Mouse (Mus musculus) CH12.LX (cell line): Measurements from ENCODE around the gene Spaca1. TPM values are rescaled to one million over a fixed set of nuclear protein-coding genes. Genes with fewer than 3 reads are reported as not detected.

Source experiments
- DNase-seq: peaks from one replicate; pipeline ENCODE4 v3.0.0-alpha.2; 2013; ENCODE audit errors: extremely low read depth
- H3K27ac ChIP-seq: 2 replicates; pipeline ENCODE4 v1.5.1; 2012; ENCODE audit warnings: low read depth, mild to moderate bottlenecking, control low read depth, moderate library complexity; ENCODE audit not compliant: insufficient read depth
- H3K27me3 ChIP-seq: replicated peaks from 2 replicates; pipeline ENCODE3; 2012; ENCODE audit warnings: inconsistent platforms
- H3K36me3 ChIP-seq, 2 experiments: replicated peaks in 1 of 2; 2 replicates each; pipeline versions ENCODE3 to v1.6.1; 2012; ENCODE audit warnings: inconsistent platforms in 1 of 2, low read length in 1 of 2, mild to moderate bottlenecking in 1 of 2, mixed read lengths in 1 of 2, moderate library complexity in 1 of 2; ENCODE audit not compliant: control insufficient read depth in 1 of 2, insufficient read depth in 1 of 2
- H3K4me1 ChIP-seq, 2 experiments: 2 replicates each; pipeline ENCODE4 v1.6.1; 2012; ENCODE audit warnings: inconsistent platforms in 1 of 2, moderate library complexity in 1 of 2; ENCODE audit not compliant: insufficient read depth in 2 of 2, control insufficient read depth in 1 of 2
- H3K4me2 ChIP-seq: 2 replicates; pipeline ENCODE4 v1.6.1; 2012; ENCODE audit warnings: low read depth, mild to moderate bottlenecking, control low read depth; ENCODE audit not compliant: poor library complexity, insufficient read depth, severe bottlenecking
- H3K4me3 ChIP-seq, 3 experiments: fragments of 150-350 bp in 1 of 3; sonication (generic) in 1 of 3; replicated peaks in 1 of 3; 2 replicates each; pipeline versions ENCODE3 to v1.5.1; 2011 to 2012; ENCODE audit warnings: low read depth in 2 of 3, low read length in 2 of 3, mild to moderate bottlenecking in 2 of 3, moderate library complexity in 2 of 3, control low read depth in 1 of 3, improper control_type of control experiment in 1 of 3, inconsistent platforms in 1 of 3, mixed read lengths in 1 of 3; ENCODE audit not compliant: poor library complexity in 1 of 3
- H3K79me2 ChIP-seq: replicated peaks from 2 replicates; pipeline ENCODE4 v1.6.1; 2012; ENCODE audit warnings: mild to moderate bottlenecking, moderate library complexity; ENCODE audit not compliant: control insufficient read depth, poor library complexity, insufficient read depth, severe bottlenecking; ENCODE audit errors: extremely low read depth
- H3K9ac ChIP-seq: 2 replicates; pipeline ENCODE4 v1.6.1; 2012; ENCODE audit warnings: low read depth, mild to moderate bottlenecking, control low read depth, moderate library complexity; ENCODE audit not compliant: insufficient read depth
- H3K9me3 ChIP-seq: replicated peaks from 2 replicates; pipeline ENCODE3; 2012; ENCODE audit warnings: low read length, inconsistent platforms, mixed read lengths
- CHD1 ChIP-seq: IDR thresholded peaks from 2 replicates; pipeline ENCODE4 v1.6.1; 2012; ENCODE audit warnings: low read depth, low read length, improper control_type of control experiment, inconsistent platforms
- CHD2 ChIP-seq: IDR thresholded peaks from 2 replicates; pipeline ENCODE4 v1.6.1; 2011; ENCODE audit warnings: low read length, improper control_type of control experiment
- ELF1 ChIP-seq: IDR thresholded peaks from 2 replicates; pipeline ENCODE4 v1.6.1; 2014; ENCODE audit warnings: low read depth, mild to moderate bottlenecking, inconsistent platforms, low read length, improper control_type of control experiment
- ETS1 ChIP-seq: conservative IDR thresholded peaks from 2 replicates; pipeline ENCODE4 v1.6.1; 2012; ENCODE audit warnings: low read depth, mild to moderate bottlenecking, inconsistent platforms, low read length, improper control_type of control experiment, moderate library complexity
- HCFC1 ChIP-seq: IDR thresholded peaks from 2 replicates; pipeline ENCODE4 v1.6.1; 2012; ENCODE audit warnings: low read depth, mild to moderate bottlenecking, inconsistent platforms, low read length, improper control_type of control experiment
- JUND ChIP-seq: conservative IDR thresholded peaks from 2 replicates; pipeline ENCODE4 v1.6.1; 2011; ENCODE audit warnings: low read depth, low read length, improper control_type of control experiment
- KAT2A ChIP-seq: IDR thresholded peaks from 2 replicates; pipeline ENCODE4 v1.6.1; 2012; ENCODE audit warnings: low read length, improper control_type of control experiment, inconsistent platforms; ENCODE audit not compliant: insufficient replicate concordance
- MAFK ChIP-seq: IDR thresholded peaks from 2 replicates; pipeline ENCODE4 v1.6.1; 2011; ENCODE audit warnings: low read length, improper control_type of control experiment; ENCODE audit not compliant: insufficient replicate concordance
- MAX ChIP-seq: IDR thresholded peaks from 2 replicates; pipeline ENCODE4 v1.6.1; 2011; ENCODE audit warnings: low read length, improper control_type of control experiment
- NELFE ChIP-seq: IDR thresholded peaks from 2 replicates; pipeline ENCODE4 v1.6.1; 2011; ENCODE audit warnings: low read depth, low read length, improper control_type of control experiment
- NRF1 ChIP-seq: IDR thresholded peaks from 2 replicates; pipeline ENCODE4 v1.6.1; 2014; ENCODE audit warnings: low read depth, mild to moderate bottlenecking, inconsistent platforms, low read length, improper control_type of control experiment, moderate library complexity
- SIN3A ChIP-seq: IDR thresholded peaks from 2 replicates; pipeline ENCODE4 v1.6.1; 2012; ENCODE audit warnings: low read length, improper control_type of control experiment, inconsistent platforms
- TBP ChIP-seq: conservative IDR thresholded peaks from 2 replicates; pipeline ENCODE4 v1.6.1; 2011; ENCODE audit warnings: low read depth, low read length, improper control_type of control experiment
- TCF12 ChIP-seq: IDR thresholded peaks from 2 replicates; pipeline ENCODE4 v1.6.1; 2014; ENCODE audit warnings: low read depth, mild to moderate bottlenecking, inconsistent platforms, low read length, improper control_type of control experiment
- USF1 ChIP-seq: IDR thresholded peaks from 2 replicates; pipeline ENCODE4 v1.6.1; 2014; ENCODE audit warnings: low read depth, mild to moderate bottlenecking, inconsistent platforms, low read length, improper control_type of control experiment
- USF2 ChIP-seq: conservative IDR thresholded peaks from 2 replicates; pipeline ENCODE4 v1.6.1; 2011; ENCODE audit warnings: low read depth, low read length, improper control_type of control experiment
- ZMIZ1 ChIP-seq: IDR thresholded peaks from 2 replicates; pipeline ENCODE4 v1.6.1; 2012; ENCODE audit warnings: low read depth, mild to moderate bottlenecking, inconsistent platforms, low read length, improper control_type of control experiment
- dilution Hi-C: fragments of 300-500 bp; cut with MboI; formaldehyde crosslinking; loops from 2 replicates; pipeline ENCODE4 v1.14.3; 2020; ENCODE audit warnings: low sequenced_read_pairs; ENCODE audit not compliant: extremely low pct_unique_long_range_greater_than_20kb, extremely low pct_ligation_motif_present
- in situ Hi-C: fragments of 300-500 bp; cut with MboI; formaldehyde crosslinking; loops from 3 replicates; pipeline ENCODE4 v1.14.3; 2019; ENCODE audit warnings: low sequenced_read_pairs, low pct_ligation_motif_present, low pct_unique_long_range_greater_than_20kb, mixed read lengths
- polyA plus RNA-seq: library from polyadenylated mRNA; unstranded; fragments of >175 nt; gene quantifications from 2 replicates; pipeline ENCODE4 v1.2.1, GENCODE M21; 2012; ENCODE audit warnings: low read depth; ENCODE audit not compliant: insufficient read length
- total RNA-seq, 2 experiments: library from RNA; depleted of rRNA; stranded (reverse); fragments of 300-350 nt in 1 of 2; fragments of >200 nt in 1 of 2; gene quantifications; 2 replicates each; pipeline ENCODE4 v1.2.3; 2012 to 2014

Spaca1 gene
- total and polyA plus RNA-seq, 3 experiments, result not detected

GRCm38 (mm10) chr4:34069002-34069401 is 19.0 kb upstream of the Spaca1 start:
- no peak for DNase-seq
- in situ Hi-C loops (no loop called here), dilution Hi-C loops (no loop called here)
- no peaks in the 10 kb centered on the region for H3K27me3 ChIP-seq
- H3K79me2 ChIP-seq, result no peaks in the 10 kb centered on the region
- H3K4me3 ChIP-seq, result no peak overlapping the region
- H3K36me3 ChIP-seq, result no peaks in the 10 kb centered on the region
- no peak for TF ChIP-seq USF1
- no peak for TF ChIP-seq USF2
- no peak for TF ChIP-seq JUND
- no peak for TF ChIP-seq ELF1
- TF ChIP-seq SIN3A, result no peak
- no peak for TF ChIP-seq KAT2A
- TF ChIP-seq MAX, result no peak
- no peaks in the 10 kb centered on the region for H3K4me1 ChIP-seq
- H3K9me3 ChIP-seq, result no peaks in the 10 kb centered on the region
- no peak overlapping the region for H3K4me2 ChIP-seq
- H3K9ac ChIP-seq, result no peak overlapping the region
- H3K27ac ChIP-seq, result no peak overlapping the region

GRCm38 (mm10) chr4:34058320-34058719 is 8.3 kb upstream of the Spaca1 start:
- H3K9ac ChIP-seq, result no peak overlapping the region
- no peak for DNase-seq
- dilution Hi-C loops, result no loop called here
- H3K9me3 ChIP-seq, result no peaks in the 10 kb centered on the region
- TF ChIP-seq MAX, result no peak
- TF ChIP-seq NELFE, result no peak
- TF ChIP-seq TBP, result no peak
- no peak for TF ChIP-seq ETS1
- TF ChIP-seq MAFK, result no peak
- TF ChIP-seq CHD2, result no peak
- no peaks in the 10 kb centered on the region for H3K79me2 ChIP-seq
- no peak overlapping the region for H3K4me3 ChIP-seq
- H3K4me2 ChIP-seq, result no peak overlapping the region
- no peaks in the 10 kb centered on the region for H3K27me3 ChIP-seq
- no peaks in the 10 kb centered on the region for H3K4me1 ChIP-seq
- no peaks in the 10 kb centered on the region for H3K36me3 ChIP-seq
- no peak overlapping the region for H3K27ac ChIP-seq
- in situ Hi-C loops, result no loop called here

- TF ChIP-seq ZMIZ1 (no peak), CHD1 (no peak), NELFE (no peak), NRF1 (no peak), TCF12 (no peak), HCFC1 (no peak)
- H3K27me3 ChIP-seq, result no peaks in the 10 kb centered on the region
- H3K36me3 ChIP-seq, result no peaks in the 10 kb centered on the region
- DNase-seq, result no peak
- H3K9me3 ChIP-seq, result no peaks in the 10 kb centered on the region
- no peak overlapping the region for H3K4me2 ChIP-seq
- dilution Hi-C loops (no loop called here), in situ Hi-C loops (no loop called here)
- no peaks in the 10 kb centered on the region for H3K79me2 ChIP-seq
- no peak overlapping the region for H3K4me3 ChIP-seq
- H3K9ac ChIP-seq, result no peak overlapping the region
- H3K27ac ChIP-seq, result no peak overlapping the region
- no peaks in the 10 kb centered on the region for H3K4me1 ChIP-seq
Observed at GRCm38 (mm10) chr4:34026771-34027170, 23.2 kb downstream of the Spaca1 start.
